Mouse (Mus musculus): ENCODE results near the gene Rpia.
A peak's percentile ranks its signal among the peaks of the same experiment; 100 is the strongest.

Rpia gene

GRCm38 (mm10) chr6:70751251-70751897, 40.7 kb downstream of the Rpia start:
- no peak for DNase-seq (ENCODE audit: low spot score)

GRCm38 (mm10) chr6:70749750-70750149, 42.3 kb downstream of the Rpia start:
- DNase-seq (ENCODE audit: low spot score): no peak

GRCm38 (mm10) chr6:70747702-70748101, 44.3 kb downstream of the Rpia start:
- DNase-seq (ENCODE audit: low spot score): no peak

GRCm38 (mm10) chr6:70743902-70744301, 48.1 kb downstream of the Rpia start:
- DNase-seq (ENCODE audit: low spot score): no peak

GRCm38 (mm10) chr6:70742833-70743232, 49.2 kb downstream of the Rpia start:
- DNase-seq (ENCODE audit: low spot score): no peak

- DNase-seq (ENCODE audit: low spot score): no peak
Measured at GRCm38 (mm10) chr6:70740535-70740934, 51.5 kb downstream of the Rpia start.

GRCm38 (mm10) chr6:70739456-70739855, 52.6 kb downstream of the Rpia start:
- no peak for DNase-seq (ENCODE audit: low spot score)

GRCm38 (mm10) chr6:70735528-70735927, 56.5 kb downstream of the Rpia start:
- no peak for DNase-seq (ENCODE audit: low spot score)

- DNase-seq (ENCODE audit: low spot score): peak; percentile 74
Measured at GRCm38 (mm10) chr6:70730828-70731227, 61.2 kb downstream of the Rpia start.

- no peak for DNase-seq (ENCODE audit: low spot score)
Measured at GRCm38 (mm10) chr6:70729125-70729524, 62.9 kb downstream of the Rpia start.

GRCm38 (mm10) chr6:70727094-70727721, 64.8 kb downstream of the Rpia start:
- no peak for DNase-seq (ENCODE audit: low spot score)

GRCm38 (mm10) chr6:70725639-70726038, 66.4 kb downstream of the Rpia start:
- no peak for DNase-seq (ENCODE audit: low spot score)

- DNase-seq (ENCODE audit: low spot score): no peak
Measured at GRCm38 (mm10) chr6:70724722-70725121, 67.3 kb downstream of the Rpia start.

- DNase-seq (ENCODE audit: low spot score): no peak
Measured at GRCm38 (mm10) chr6:70722298-70722697, 69.7 kb downstream of the Rpia start.

GRCm38 (mm10) chr6:70718760-70719159, 73.3 kb downstream of the Rpia start:
- no peak for DNase-seq (ENCODE audit: low spot score)

- DNase-seq (ENCODE audit: low spot score): no peak
Measured at GRCm38 (mm10) chr6:70718164-70718563, 73.9 kb downstream of the Rpia start.

- no peak for DNase-seq (ENCODE audit: low spot score)
Measured at GRCm38 (mm10) chr6:70716701-70717393, 75.2 kb downstream of the Rpia start.
